Mouse (Mus musculus) CH12.LX (cell line): ENCODE measurements at regions not wholly inside any gene's neighbourhood (a gene's known extent, or its start where the extent isn't known, plus 50 kb on each side); places are given as distances from the start of the nearest gene placed in this dataset.

ENCODE experiments used
- DNase-seq: peaks from one replicate; pipeline ENCODE4 v3.0.0-alpha.2; 2013; ENCODE audit errors: extremely low read depth
- H3K27ac ChIP-seq: 2 replicates; pipeline ENCODE4 v1.5.1; 2012; ENCODE audit warnings: low read depth, mild to moderate bottlenecking, control low read depth, moderate library complexity; ENCODE audit not compliant: insufficient read depth
- H3K27me3 ChIP-seq: replicated peaks from 2 replicates; pipeline ENCODE3; 2012; ENCODE audit warnings: inconsistent platforms
- H3K36me3 ChIP-seq, 2 experiments: replicated peaks in 1 of 2; 2 replicates each; pipeline versions ENCODE3 to v1.6.1; 2012; ENCODE audit warnings: inconsistent platforms in 1 of 2, low read length in 1 of 2, mild to moderate bottlenecking in 1 of 2, mixed read lengths in 1 of 2, moderate library complexity in 1 of 2; ENCODE audit not compliant: control insufficient read depth in 1 of 2, insufficient read depth in 1 of 2
- H3K4me1 ChIP-seq, 2 experiments: 2 replicates each; pipeline ENCODE4 v1.6.1; 2012; ENCODE audit warnings: inconsistent platforms in 1 of 2, moderate library complexity in 1 of 2; ENCODE audit not compliant: insufficient read depth in 2 of 2, control insufficient read depth in 1 of 2
- H3K4me2 ChIP-seq: 2 replicates; pipeline ENCODE4 v1.6.1; 2012; ENCODE audit warnings: low read depth, mild to moderate bottlenecking, control low read depth; ENCODE audit not compliant: poor library complexity, insufficient read depth, severe bottlenecking
- H3K4me3 ChIP-seq, 3 experiments: fragments of 150-350 bp in 1 of 3; sonication (generic) in 1 of 3; replicated peaks in 1 of 3; 2 replicates each; pipeline versions ENCODE3 to v1.5.1; 2011 to 2012; ENCODE audit warnings: low read depth in 2 of 3, low read length in 2 of 3, mild to moderate bottlenecking in 2 of 3, moderate library complexity in 2 of 3, control low read depth in 1 of 3, improper control_type of control experiment in 1 of 3, inconsistent platforms in 1 of 3, mixed read lengths in 1 of 3; ENCODE audit not compliant: poor library complexity in 1 of 3
- H3K79me2 ChIP-seq: replicated peaks from 2 replicates; pipeline ENCODE4 v1.6.1; 2012; ENCODE audit warnings: mild to moderate bottlenecking, moderate library complexity; ENCODE audit not compliant: control insufficient read depth, poor library complexity, insufficient read depth, severe bottlenecking; ENCODE audit errors: extremely low read depth
- H3K9ac ChIP-seq: 2 replicates; pipeline ENCODE4 v1.6.1; 2012; ENCODE audit warnings: low read depth, mild to moderate bottlenecking, control low read depth, moderate library complexity; ENCODE audit not compliant: insufficient read depth
- H3K9me3 ChIP-seq: replicated peaks from 2 replicates; pipeline ENCODE3; 2012; ENCODE audit warnings: low read length, inconsistent platforms, mixed read lengths
- CHD1 ChIP-seq: IDR thresholded peaks from 2 replicates; pipeline ENCODE4 v1.6.1; 2012; ENCODE audit warnings: low read depth, low read length, improper control_type of control experiment, inconsistent platforms
- CHD2 ChIP-seq: IDR thresholded peaks from 2 replicates; pipeline ENCODE4 v1.6.1; 2011; ENCODE audit warnings: low read length, improper control_type of control experiment
- CTCF ChIP-seq, 2 experiments: IDR thresholded peaks in 1 of 2; conservative IDR thresholded peaks in 1 of 2; 2 replicates each; pipeline ENCODE4 v1.5.1; 2011 to 2012; ENCODE audit warnings: low read depth in 2 of 2, low read length in 2 of 2, improper control_type of control experiment in 1 of 2, inconsistent platforms in 1 of 2, mild to moderate bottlenecking in 1 of 2, moderate library complexity in 1 of 2
- E2F4 ChIP-seq: IDR thresholded peaks from 2 replicates; pipeline ENCODE4 v1.6.1; 2011; ENCODE audit warnings: low read depth, low read length, improper control_type of control experiment; ENCODE audit not compliant: insufficient replicate concordance
- ELF1 ChIP-seq: IDR thresholded peaks from 2 replicates; pipeline ENCODE4 v1.6.1; 2014; ENCODE audit warnings: low read depth, mild to moderate bottlenecking, inconsistent platforms, low read length, improper control_type of control experiment
- HCFC1 ChIP-seq: IDR thresholded peaks from 2 replicates; pipeline ENCODE4 v1.6.1; 2012; ENCODE audit warnings: low read depth, mild to moderate bottlenecking, inconsistent platforms, low read length, improper control_type of control experiment
- IRF4 ChIP-seq: IDR thresholded peaks from 2 replicates; pipeline ENCODE4 v1.6.1; 2014; ENCODE audit warnings: low read depth, mild to moderate bottlenecking, inconsistent platforms, low read length, improper control_type of control experiment
- KAT2A ChIP-seq: IDR thresholded peaks from 2 replicates; pipeline ENCODE4 v1.6.1; 2012; ENCODE audit warnings: low read length, improper control_type of control experiment, inconsistent platforms; ENCODE audit not compliant: insufficient replicate concordance
- MAFK ChIP-seq: IDR thresholded peaks from 2 replicates; pipeline ENCODE4 v1.6.1; 2011; ENCODE audit warnings: low read length, improper control_type of control experiment; ENCODE audit not compliant: insufficient replicate concordance
- MAZ ChIP-seq: IDR thresholded peaks from 2 replicates; pipeline ENCODE4 v1.6.1; 2012; ENCODE audit warnings: low read depth, mild to moderate bottlenecking, inconsistent platforms, low read length, improper control_type of control experiment, moderate library complexity
- MXI1 ChIP-seq: IDR thresholded peaks from 2 replicates; pipeline ENCODE4 v1.6.1; 2011; ENCODE audit warnings: mild to moderate bottlenecking, low read depth, low read length, improper control_type of control experiment
- MYC ChIP-seq: IDR thresholded peaks from 2 replicates; pipeline ENCODE4 v1.6.1; 2011; ENCODE audit warnings: low read depth, mild to moderate bottlenecking, improper control_type of control experiment, low read length
- NELFE ChIP-seq: IDR thresholded peaks from 2 replicates; pipeline ENCODE4 v1.6.1; 2011; ENCODE audit warnings: low read depth, low read length, improper control_type of control experiment
- PAX5 ChIP-seq: IDR thresholded peaks from 2 replicates; pipeline ENCODE4 v1.6.1; 2012; ENCODE audit warnings: low read length, inconsistent platforms, mixed read lengths
- POLR2A ChIP-seq: IDR thresholded peaks from 2 replicates; pipeline ENCODE4 v1.6.1; 2011; ENCODE audit warnings: low read depth, mild to moderate bottlenecking, improper control_type of control experiment, low read length
- RAD21 ChIP-seq: IDR thresholded peaks from 2 replicates; pipeline ENCODE4 v1.6.1; 2011; ENCODE audit warnings: low read depth, mild to moderate bottlenecking, low read length, improper control_type of control experiment, moderate library complexity
- SMC3 ChIP-seq: IDR thresholded peaks from 2 replicates; pipeline ENCODE4 v1.6.1; 2011; ENCODE audit warnings: low read depth, low read length, improper control_type of control experiment
- TBP ChIP-seq: conservative IDR thresholded peaks from 2 replicates; pipeline ENCODE4 v1.6.1; 2011; ENCODE audit warnings: low read depth, low read length, improper control_type of control experiment
- UBTF ChIP-seq: IDR thresholded peaks from 2 replicates; pipeline ENCODE4 v1.6.1; 2012; ENCODE audit warnings: low read depth, mild to moderate bottlenecking, inconsistent platforms, low read length, improper control_type of control experiment, moderate library complexity
- ZC3H11A ChIP-seq: IDR thresholded peaks from 2 replicates; pipeline ENCODE4 v1.6.1; 2012; ENCODE audit warnings: low read depth, mild to moderate bottlenecking, inconsistent platforms, low read length, improper control_type of control experiment
- ZKSCAN1 ChIP-seq: IDR thresholded peaks from 2 replicates; pipeline ENCODE4 v1.6.1; 2012; ENCODE audit warnings: low read depth, inconsistent platforms, low read length, improper control_type of control experiment, borderline replicate concordance
- ZMIZ1 ChIP-seq: IDR thresholded peaks from 2 replicates; pipeline ENCODE4 v1.6.1; 2012; ENCODE audit warnings: low read depth, mild to moderate bottlenecking, inconsistent platforms, low read length, improper control_type of control experiment
- ZNF384 ChIP-seq: IDR thresholded peaks from 2 replicates; pipeline ENCODE4 v1.6.1; 2012; ENCODE audit warnings: low read depth, low read length, improper control_type of control experiment, inconsistent platforms
- dilution Hi-C: fragments of 300-500 bp; cut with MboI; formaldehyde crosslinking; loops from 2 replicates; pipeline ENCODE4 v1.14.3; 2020; ENCODE audit warnings: low sequenced_read_pairs; ENCODE audit not compliant: extremely low pct_unique_long_range_greater_than_20kb, extremely low pct_ligation_motif_present
- in situ Hi-C: fragments of 300-500 bp; cut with MboI; formaldehyde crosslinking; loops from 3 replicates; pipeline ENCODE4 v1.14.3; 2019; ENCODE audit warnings: low sequenced_read_pairs, low pct_ligation_motif_present, low pct_unique_long_range_greater_than_20kb, mixed read lengths

DNA sequence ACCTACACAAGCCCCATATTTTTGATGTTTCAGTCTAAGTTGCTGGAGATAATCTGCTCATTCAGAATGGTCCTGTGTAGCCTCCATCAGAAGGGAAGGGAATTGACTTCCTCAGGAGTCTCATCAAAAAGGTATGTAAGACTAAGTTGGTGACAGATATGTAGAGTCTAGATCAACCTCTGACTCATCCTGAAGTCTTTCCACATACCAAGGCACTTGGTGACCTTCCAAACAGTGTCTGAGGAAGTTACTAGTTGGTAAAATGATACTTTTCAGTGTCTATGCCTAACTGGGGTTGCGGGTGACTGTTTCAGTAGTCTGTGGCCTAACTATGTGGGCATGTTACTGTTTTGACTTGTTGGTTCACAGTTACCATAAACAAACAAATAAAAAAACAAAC, 133.0 kb upstream of the Plcb4 start:
- Histone ChIP-seq H3K36me3 (no peaks in the 10 kb centered on the region), H3K4me2 (no peak overlapping the region), H3K4me1 (no peaks in the 10 kb centered on the region), H3K27me3 (no peaks in the 10 kb centered on the region), H3K9ac (no peak overlapping the region), H3K4me3 (no peak overlapping the region), H3K9me3 (peaks cover 55% of the 10 kb centered on the region), H3K27ac (no peak overlapping the region), H3K79me2 (no peaks in the 10 kb centered on the region)
- dilution Hi-C loops (no loop called here), in situ Hi-C loops (no loop called here)
- DNase-seq: no peak
- no peak for TF ChIP-seq CHD1
- no peak for TF ChIP-seq POLR2A
- TF ChIP-seq CHD2: no peak
- no peak for TF ChIP-seq PAX5
- TF ChIP-seq CTCF (conservative IDR thresholded peaks at IDR 0.05 in 1 of 2, IDR thresholded peaks at IDR 0.05 in 1 of 2; ENCODE audit: low read depth in 2 of 2, low read length in 2 of 2): no peak
- TF ChIP-seq MAZ: no peak
- TF ChIP-seq ZNF384: no peak
- no peak for TF ChIP-seq ZKSCAN1
- TF ChIP-seq ELF1: no peak

DNA sequence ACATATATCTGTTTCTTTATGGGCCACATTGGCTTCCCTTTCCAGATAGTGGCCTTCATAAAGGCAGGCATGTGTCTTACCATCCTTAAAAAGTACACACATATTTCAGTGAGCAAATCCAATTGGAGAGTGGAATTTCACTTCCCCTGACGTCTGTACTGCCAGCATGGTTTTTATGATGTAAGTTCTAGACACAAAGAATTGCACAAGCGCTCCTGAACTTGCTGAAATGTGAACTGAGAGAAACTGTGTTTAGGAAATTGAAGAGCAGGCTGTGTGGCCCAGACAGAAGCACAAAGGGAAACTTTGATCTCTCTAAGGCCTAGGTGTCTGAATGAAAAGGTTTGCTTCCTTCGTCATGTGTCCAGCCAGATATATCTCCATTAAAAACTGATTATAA, 129.2 kb upstream of the Plcb4 start:
- no peak for DNase-seq
- in situ Hi-C loops (no loop called here), dilution Hi-C loops (no loop called here)
- H3K4me2 ChIP-seq: no peak overlapping the region
- no peaks in the 10 kb centered on the region for H3K79me2 ChIP-seq
- no peaks in the 10 kb centered on the region for H3K4me1 ChIP-seq
- H3K27me3 ChIP-seq: no peaks in the 10 kb centered on the region
- no peak for TF ChIP-seq CTCF (conservative IDR thresholded peaks at IDR 0.05 in 1 of 2, IDR thresholded peaks at IDR 0.05 in 1 of 2; ENCODE audit: low read depth in 2 of 2, low read length in 2 of 2)
- no peak for TF ChIP-seq MYC
- no peaks in the 10 kb centered on the region for H3K36me3 ChIP-seq
- no peak overlapping the region for H3K27ac ChIP-seq
- H3K9ac ChIP-seq: no peak overlapping the region
- H3K9me3 ChIP-seq: peaks cover 52% of the 10 kb centered on the region
- no peak overlapping the region for H3K4me3 ChIP-seq

DNA sequence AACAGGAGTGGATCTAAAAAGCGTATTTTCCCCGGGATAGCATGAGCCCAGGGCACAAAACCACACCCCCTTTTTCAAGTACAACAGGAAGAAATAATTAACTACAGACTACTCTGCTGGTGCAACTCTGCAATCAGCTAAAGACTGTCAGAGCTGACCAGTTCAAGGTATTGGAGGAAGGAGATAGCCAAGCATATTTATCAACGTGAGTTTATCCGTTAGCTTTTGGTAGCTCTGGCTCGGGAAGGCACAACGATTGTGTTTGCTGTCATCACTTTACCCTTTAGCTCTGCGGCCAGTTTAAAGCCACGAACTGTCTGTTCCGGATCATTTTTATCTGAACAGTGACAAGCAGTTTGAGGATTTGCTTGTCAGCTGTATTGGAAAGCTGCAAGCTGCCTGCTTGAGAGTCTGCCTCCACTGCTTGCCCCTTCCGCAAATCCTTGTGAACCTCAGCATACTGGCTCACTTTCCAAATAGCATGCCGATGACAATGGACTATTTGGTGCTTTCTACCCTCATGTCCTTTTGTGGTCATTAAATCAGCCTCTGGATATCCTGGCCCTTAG, 122.4 kb upstream of the Plcb4 start:
- DNase-seq: no peak
- no peak for TF ChIP-seq MXI1
- no peak for TF ChIP-seq NELFE
- no peak for TF ChIP-seq RAD21
- no peak for TF ChIP-seq MAFK
- TF ChIP-seq ELF1: no peak
- no peak for TF ChIP-seq IRF4
- no peak for TF ChIP-seq UBTF
- no peak for TF ChIP-seq TBP
- no peak for TF ChIP-seq ZMIZ1
- no peak for TF ChIP-seq SMC3
- TF ChIP-seq ZC3H11A: no peak
- no peak for TF ChIP-seq HCFC1
- TF ChIP-seq CHD2: no peak
- no peak for TF ChIP-seq ZKSCAN1
- TF ChIP-seq KAT2A: no peak
- no peak for TF ChIP-seq E2F4
- in situ Hi-C loops: no loop called here

More for the DNA sequence above, 122.4 kb upstream of the Plcb4 start:
- no peak overlapping the region for H3K4me3 ChIP-seq
- no peak overlapping the region for H3K27ac ChIP-seq
- H3K4me1 ChIP-seq: no peaks in the 10 kb centered on the region
- peaks cover 55% of the 10 kb centered on the region for H3K9me3 ChIP-seq
- no peak overlapping the region for H3K9ac ChIP-seq
- no peaks in the 10 kb centered on the region for H3K36me3 ChIP-seq
- H3K79me2 ChIP-seq: no peaks in the 10 kb centered on the region
- H3K27me3 ChIP-seq: no peaks in the 10 kb centered on the region
- dilution Hi-C loops: no loop called here
- H3K4me2 ChIP-seq: no peak overlapping the region
